Mouse (Mus musculus) spleen, adult 12 weeks (tissue): ENCODE measurements around the gene Ccdc43.
"Not testable (repeated sequence)": the region's sequence is repeated elsewhere in the genome, so short reads cannot be mapped to it uniquely, and the experiment has no call there.

Source experiments
- DNase-seq: peaks from one replicate; pipeline ENCODE4 v3.0.0; 2022; ENCODE audit warnings: low spot score

Ccdc43 gene

GRCm38 (mm10) chr11:102697338-102698017 is at the start of gene Ccdc43:
Gene Ccdc43, minus strand, starts transcription at chr11:102697782.
- peak; percentile 82 for DNase-seq

- DNase-seq, result no peak
Observed at GRCm38 (mm10) chr11:102744746-102745145, 47.2 kb upstream of the Ccdc43 start.

- no peak for DNase-seq
Observed at GRCm38 (mm10) chr11:102742843-102743242, 45.3 kb upstream of the Ccdc43 start.

- no peak for DNase-seq
Observed at GRCm38 (mm10) chr11:102742066-102742465, 44.5 kb upstream of the Ccdc43 start.

GRCm38 (mm10) chr11:102741129-102741950 is 43.8 kb upstream of the Ccdc43 start:
- DNase-seq, result no peak

GRCm38 (mm10) chr11:102740634-102741033 is 43.1 kb upstream of the Ccdc43 start:
- no peak for DNase-seq

GRCm38 (mm10) chr11:102739278-102739966 is 41.8 kb upstream of the Ccdc43 start:
- DNase-seq, result no peak

- no peak for DNase-seq
Observed at GRCm38 (mm10) chr11:102738046-102738445, 40.5 kb upstream of the Ccdc43 start.

- no peak for DNase-seq
Observed at GRCm38 (mm10) chr11:102734961-102735360, 37.4 kb upstream of the Ccdc43 start.

GRCm38 (mm10) chr11:102733146-102733545 is 35.6 kb upstream of the Ccdc43 start:
- no peak for DNase-seq

GRCm38 (mm10) chr11:102731366-102731765 is 33.8 kb upstream of the Ccdc43 start:
- DNase-seq, result no peak

GRCm38 (mm10) chr11:102729835-102730234 is 32.3 kb upstream of the Ccdc43 start:
- no peak for DNase-seq

GRCm38 (mm10) chr11:102728614-102729013 is 31.0 kb upstream of the Ccdc43 start:
- no peak for DNase-seq

GRCm38 (mm10) chr11:102725574-102725973 is 28.0 kb upstream of the Ccdc43 start:
- DNase-seq, result no peak

- no peak for DNase-seq
Observed at GRCm38 (mm10) chr11:102716135-102716534, 18.6 kb upstream of the Ccdc43 start.

- DNase-seq, result not testable (repeated sequence)
Observed at GRCm38 (mm10) chr11:102714578-102714977, 17.0 kb upstream of the Ccdc43 start.

- no peak for DNase-seq
Observed at GRCm38 (mm10) chr11:102712411-102712810, 14.8 kb upstream of the Ccdc43 start.

- not testable (repeated sequence) for DNase-seq
Observed at GRCm38 (mm10) chr11:102702206-102702605, 4.6 kb upstream of the Ccdc43 start.

GRCm38 (mm10) chr11:102698018-102698476 is 465 bp upstream of the Ccdc43 start:
- DNase-seq, result no peak

- DNase-seq, result no peak
Observed at GRCm38 (mm10) chr11:102695289-102695688, 2.3 kb downstream of the Ccdc43 start.

- DNase-seq, result peak; percentile 32
Observed at GRCm38 (mm10) chr11:102690162-102690561, 7.4 kb downstream of the Ccdc43 start.

- no peak for DNase-seq
Observed at GRCm38 (mm10) chr11:102665637-102666435, 31.7 kb downstream of the Ccdc43 start.
